Mouse (Mus musculus) layer of hippocampus, adult 2 months (tissue): ENCODE results near the gene Nrp2. TPM values are rescaled to one million over a fixed set of nuclear protein-coding genes. Genes with fewer than 3 reads are reported as not detected.

Experiments used
- DNase-seq, 2 experiments: peaks; one replicate each; pipeline ENCODE4 v3.0.0; 2022; ENCODE audit warnings: low spot score in 2 of 2
- H3K27ac ChIP-seq: fragments of 200-600 bp; 2 replicates; pipeline ENCODE4 v1.8.1; 2022
- H3K4me3 ChIP-seq: fragments of 200-600 bp; 2 replicates; pipeline ENCODE4 v1.8.1; 2022; ENCODE audit warnings: mild to moderate bottlenecking
- CTCF ChIP-seq: fragments of 200-600 bp; conservative IDR thresholded peaks from 2 replicates; pipeline ENCODE4 v1.8.1; 2022; ENCODE audit warnings: antibody characterized with exemption, mild to moderate bottlenecking, moderate library complexity
- total RNA-seq, 2 experiments: library from RNA; stranded (reverse); gene quantifications; 2 replicates each; pipeline ENCODE4 v1.2.3; 2021

The Nrp2 gene
- total RNA-seq, 2 experiments from 2014 or later = 60.3 to 63.7 TPM

GRCm38 (mm10) chr1:62752055-62752454 lies 49.0 kb downstream of the Nrp2 start:
- Histone ChIP-seq H3K4me3 (no peak overlapping the region), H3K27ac (peak overlapping the region; percentile 12; the same call in 1 of the 2 replicates)
- no peak for TF ChIP-seq CTCF
- DNase-seq = no peak

- DNase-seq = no peak
- TF ChIP-seq CTCF = no peak
- Histone ChIP-seq H3K4me3 (no peak overlapping the region), H3K27ac (peak overlapping the region; percentile 21; the same call in 1 of the 2 replicates)
These were observed 49.7 kb downstream of the Nrp2 start for GRCm38 (mm10) chr1:62752661-62753333.

GRCm38 (mm10) chr1:62754066-62754835 lies 51.2 kb downstream of the Nrp2 start:
- no peak for TF ChIP-seq CTCF
- peak overlapping the region; percentile 43; the same call in 1 of the 2 replicates for H3K27ac ChIP-seq
- DNase-seq = no peak
- no peak overlapping the region for H3K4me3 ChIP-seq

- no peak for TF ChIP-seq CTCF
- no peak overlapping the region for H3K4me3 ChIP-seq
- no peak for DNase-seq
These were observed 57.0 kb downstream of the Nrp2 start for GRCm38 (mm10) chr1:62760086-62760485.

GRCm38 (mm10) chr1:62760565-62760964 lies 57.5 kb downstream of the Nrp2 start:
- Histone ChIP-seq H3K27ac (no peak overlapping the region), H3K4me3 (no peak overlapping the region)
- no peak for DNase-seq
- no peak for TF ChIP-seq CTCF

More at GRCm38 (mm10) chr1:62760086-62760485, 57.0 kb downstream of the Nrp2 start:
- no peak overlapping the region for H3K27ac ChIP-seq

- TF ChIP-seq CTCF = no peak
- no peak for DNase-seq
- H3K27ac ChIP-seq = no peak overlapping the region
- no peak overlapping the region for H3K4me3 ChIP-seq
These were observed 60.7 kb downstream of the Nrp2 start for GRCm38 (mm10) chr1:62763779-62764178.

GRCm38 (mm10) chr1:62765171-62765570 lies 62.1 kb downstream of the Nrp2 start:
- Histone ChIP-seq H3K4me3 (no peak overlapping the region), H3K27ac (no peak overlapping the region)
- no peak for TF ChIP-seq CTCF
- no peak for DNase-seq

- no peak for DNase-seq
- Histone ChIP-seq H3K27ac (0 out of 2 replicates have a peak overlapping the region, but pooled peaks have one; percentile 10), H3K4me3 (no peak overlapping the region)
- no peak for TF ChIP-seq CTCF
These were observed 63.7 kb downstream of the Nrp2 start for GRCm38 (mm10) chr1:62766766-62767165.

GRCm38 (mm10) chr1:62767611-62768010 lies 64.5 kb downstream of the Nrp2 start:
- TF ChIP-seq CTCF = no peak
- no peak for DNase-seq
- Histone ChIP-seq H3K27ac (peak overlapping the region; percentile 25; the same call in 1 of the 2 replicates), H3K4me3 (no peak overlapping the region)

- TF ChIP-seq CTCF = no peak
- Histone ChIP-seq H3K27ac (peak overlapping the region; percentile 57; the same call in 1 of the 2 replicates), H3K4me3 (no peak overlapping the region)
- DNase-seq = no peak
These were observed 67.5 kb downstream of the Nrp2 start for GRCm38 (mm10) chr1:62770576-62770975.

GRCm38 (mm10) chr1:62772391-62772790 lies 69.3 kb downstream of the Nrp2 start:
- Histone ChIP-seq H3K27ac (0 out of 2 replicates have a peak overlapping the region, but pooled peaks have one; percentile 57), H3K4me3 (no peak overlapping the region)
- no peak for TF ChIP-seq CTCF
- no peak for DNase-seq

- DNase-seq = no peak
- no peak overlapping the region for H3K4me3 ChIP-seq
- no peak for TF ChIP-seq CTCF
- peak overlapping the region; percentile 56; the same call in 1 of the 2 replicates for H3K27ac ChIP-seq
These were observed 70.2 kb downstream of the Nrp2 start for GRCm38 (mm10) chr1:62773105-62773920.

- no peak for DNase-seq
- H3K27ac ChIP-seq = peak overlapping the region; percentile 59
- no peak overlapping the region for H3K4me3 ChIP-seq
- no peak for TF ChIP-seq CTCF
These were observed 70.8 kb downstream of the Nrp2 start for GRCm38 (mm10) chr1:62773921-62774191.
